23 mouse cellular contexts compared by ENCODE assay signal in the genomic region with DNA sequence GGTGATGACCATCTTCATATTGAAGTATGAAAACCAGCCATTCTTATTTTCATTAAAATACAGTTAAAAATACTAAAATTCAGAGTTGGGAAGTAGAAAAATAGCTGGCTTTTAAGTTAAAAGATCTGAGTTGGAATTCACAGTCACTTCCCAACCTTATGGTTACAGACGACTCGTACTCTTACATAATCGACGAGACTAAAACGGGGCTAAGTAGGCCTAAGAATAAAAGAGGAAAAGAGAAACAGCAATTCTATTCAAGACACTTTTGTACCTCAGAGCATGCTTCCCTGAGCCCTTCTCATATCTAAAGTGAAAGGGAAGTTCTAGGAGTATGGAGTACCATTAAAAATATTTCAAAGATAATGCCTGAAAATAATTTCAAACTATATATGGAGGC. TPM values are rescaled to one million over a fixed set of nuclear protein-coding genes. Genes with fewer than 3 reads are reported as not detected.
DNase-seq lines count a peak whose midpoint lies in the region; ATAC-seq and TF ChIP-seq lines count a peak whose summit lies in the region.
"Had no signal": no experiment of that assay in that cellular context is flagged by ENCODE, and none has a peak within 500 bp of the region (broad histone marks: within the 10 kb centered on the region; RNA-seq: fewer than 3 reads in every experiment).

No protein-coding gene starts in this region.

- H3K27ac ChIP-seq in left cerebral cortex, adult 2 months = peak overlapping the region; percentile 69
- no peak overlapping the region for H3K27ac ChIP-seq in hindbrain, embryonic 12.5 days
- no peak overlapping the region for H3K27ac ChIP-seq in midbrain, embryonic 16.5 days (ENCODE audit: low read length)

- no peak overlapping the region for H3K4me2 ChIP-seq in hindbrain, embryonic 12.5 days (replicated peaks)
- H3K4me2 ChIP-seq in midbrain, embryonic 16.5 days (ENCODE audit: low read length) = no peak overlapping the region

- TF ChIP-seq CTCF in left cerebral cortex, adult 2 months (IDR thresholded peaks at IDR 0.05) = no peak

- H3K36me3 ChIP-seq in hindbrain, embryonic 12.5 days = 0 out of 2 replicates have a peak, but pooled peaks cover 2% of the 10 kb centered on the region
- H3K36me3 ChIP-seq in midbrain, embryonic 16.5 days (ENCODE audit: control insufficient read depth, insufficient read depth, low read length) = no peaks in the 10 kb centered on the region

- no peaks in the 10 kb centered on the region for H3K9me3 ChIP-seq in hindbrain, embryonic 12.5 days (replicated peaks)
- no peaks in the 10 kb centered on the region for H3K9me3 ChIP-seq in midbrain, embryonic 16.5 days (replicated peaks; ENCODE audit: control insufficient read depth, low read length, poor library complexity, severe bottlenecking)
- H3K9me3 ChIP-seq: G1E had no signal

- intact Hi-C loops in left cerebral cortex, adult 2 months (cut with DNase I) = no loop called here

- H3K9ac ChIP-seq in hindbrain, embryonic 12.5 days = no peak overlapping the region
- H3K9ac ChIP-seq in midbrain, embryonic 16.5 days (ENCODE audit: low read depth, low read length) = no peak overlapping the region

- 96% methylated on average over 5 of the region's 5 CpGs for WGBS in hindbrain, embryonic 12.5 days
- WGBS in midbrain, embryonic 16.5 days = 89% methylated on average over 5 of the region's 5 CpGs

- H3K4me3 ChIP-seq in left cerebral cortex, adult 2 months = no peak overlapping the region
- H3K4me3 ChIP-seq in hindbrain, embryonic 12.5 days = no peak overlapping the region
- H3K4me3 ChIP-seq in midbrain, embryonic 16.5 days (ENCODE audit: low read depth, low read length) = no peak overlapping the region

- DNase-seq in frontal cortex, postnatal 14 days (ENCODE audit: low spot score in 2 of 2) = no peak
- DNase-seq in left cerebral cortex, adult 2 months (ENCODE audit: extremely low spot score in 1 of 2, low spot score in 2 of 2) = no peak
- DNase-seq in left cerebral cortex, adult 18-20 months (ENCODE audit: low spot score in 2 of 2) = no peak
- DNase-seq in brain, adult 2 months (ENCODE audit: low read depth, low spot score) = peak; percentile 57
- peak; percentile 56 for DNase-seq in telencephalon, adult 2 months (ENCODE audit: low read depth, low spot score)
- DNase-seq: adrenal gland, adult 2 months; adrenal gland, adult 8-10 months; adrenal gland, postnatal 10 days; adrenal gland, postnatal 14 days; adrenal gland, postnatal 25 days; adrenal gland, postnatal 36 days; B cell, adult 2 months; cerebellum, adult 11 months; cerebellum, adult 11-12 months; cerebellum, adult 18-20 months had no signal

- peak; percentile 73 for ATAC-seq in frontal cortex, adult (ENCODE audit: low TSS enrichment)
- no peak for ATAC-seq in hindbrain, embryonic 12.5 days (ENCODE audit: low FRiP score)
- ATAC-seq in midbrain, embryonic 16.5 days = no peak
- ATAC-seq: activated CD4-positive, CD25-positive, alpha-beta regulatory T cell, adult 4 months; CD4-positive, CD25-positive, alpha-beta regulatory T cell, adult 4 months; Patski had no signal

- H3K4me1 ChIP-seq in hindbrain, embryonic 12.5 days = no peaks in the 10 kb centered on the region
- H3K4me1 ChIP-seq in midbrain, embryonic 16.5 days (ENCODE audit: control insufficient read depth, insufficient read depth, low read length) = peaks cover 4% of the 10 kb centered on the region

- H3K27me3 ChIP-seq in hindbrain, embryonic 12.5 days = no peaks in the 10 kb centered on the region
- no peaks in the 10 kb centered on the region for H3K27me3 ChIP-seq in midbrain, embryonic 16.5 days (ENCODE audit: control insufficient read depth, insufficient read depth, low read depth, low read length)
- H3K27me3 ChIP-seq: CH12.LX, Patski had no signal

RNA-seq across cellular contexts. Expression of gene BC034090, which starts 53.4 kb away (rescaled TPM):
- total RNA-seq in left cerebral cortex, adult 2 months (2021) = 10 to 100 TPM in 1 of 2 experiments, 1 to 10 TPM in 1; 9.9 to 14.7 TPM
- 10 to 100 TPM in 1 of 2 experiments, 1 to 10 TPM in 1; 7.9 to 10.7 TPM for total RNA-seq in left cerebral cortex, adult 18-20 months (2021)
- 5.0 and 5.4 TPM in 2 replicates for polyA plus RNA-seq in hindbrain, embryonic 12.5 days (2016; fragmentation: Nextera tagmentation; extraction: Ambion mirVana)
- polyA plus RNA-seq in midbrain, embryonic 16.5 days (2015; fragmentation: Nextera tagmentation; extraction: Ambion mirVana) = 2.8 and 5.5 TPM in 2 replicates

Comparison
In these comparisons a context has a peak if more than half of its experiments do, and no peak if none do; other contexts are left out.
1. DNase-seq: peak in brain, adult 2 months (single experiment) and telencephalon, adult 2 months (single experiment); none in frontal cortex, postnatal 14 days (0 of 2), left cerebral cortex, adult 2 months (0 of 2) and left cerebral cortex, adult 18-20 months (0 of 2).